Mouse (Mus musculus) stomach, embryonic 16.5 days (tissue): ENCODE data around the gene Tmem63b. TPM values are rescaled to one million over a fixed set of nuclear protein-coding genes. Genes with fewer than 3 reads are reported as not detected.
A peak's percentile ranks its signal among the peaks of the same experiment; 100 is the strongest.

Experiments used
- ATAC-seq: fragments of 200-750 bp; cut with Nextera tagmentation; 2 replicates; pipeline ENCODE4 v1.8.0; 2017; ENCODE audit warnings: moderate number of reproducible peaks, moderate TSS enrichment; ENCODE audit not compliant: insufficient read depth, low FRiP score
- H3K27ac ChIP-seq: fragments of 300-500 bp; sonication (generic); 2 replicates; pipeline ENCODE4 v1.5.1; 2014; ENCODE audit warnings: low read length
- H3K27me3 ChIP-seq: fragments of 300-500 bp; sonication (generic); 2 replicates; pipeline ENCODE4 v1.6.1; 2014; ENCODE audit warnings: low read length, control low read depth, mixed read lengths; ENCODE audit not compliant: control insufficient read depth, insufficient read depth
- H3K36me3 ChIP-seq: fragments of 300-500 bp; sonication (generic); 2 replicates; pipeline ENCODE4 v1.6.1; 2014; ENCODE audit warnings: low read length; ENCODE audit not compliant: control insufficient read depth, insufficient read depth
- H3K4me1 ChIP-seq: fragments of 300-500 bp; sonication (generic); 2 replicates; pipeline ENCODE4 v1.6.1; 2014; ENCODE audit warnings: low read length, control low read depth, mixed read lengths; ENCODE audit not compliant: control insufficient read depth, insufficient read depth
- H3K4me2 ChIP-seq: fragments of 300-500 bp; sonication (generic); 2 replicates; pipeline ENCODE4 v1.6.1; 2014; ENCODE audit warnings: low read depth, low read length, mixed read lengths
- H3K4me3 ChIP-seq: fragments of 300-500 bp; sonication (generic); replicated peaks from 2 replicates; pipeline ENCODE4 v1.5.1; 2014; ENCODE audit warnings: mild to moderate bottlenecking, low read length
- H3K9ac ChIP-seq: fragments of 300-500 bp; sonication (generic); 2 replicates; pipeline ENCODE4 v1.6.1; 2014; ENCODE audit warnings: low read length
- H3K9me3 ChIP-seq: fragments of 300-500 bp; sonication (generic); replicated peaks from 2 replicates; pipeline ENCODE4 v1.6.1; 2016; ENCODE audit warnings: low read length, control low read depth; ENCODE audit not compliant: control insufficient read depth
- WGBS: fragments of 180-500 bp; shearing (Covaris S2); extraction: QIAGEN DNeasy Blood & Tissue Kit; methylation state at CpG from one replicate; pipeline ENCODE4 v1.1.7; 2014; 5-methylcytosine and 5-hydroxymethylcytosine counted together
- polyA plus RNA-seq: library from polyadenylated mRNA; unstranded; fragments of >200 nt; fragmentation: Nextera tagmentation; extraction: Ambion mirVana; gene quantifications from 2 replicates; pipeline ENCODE4 v1.2.1, GENCODE M21; 2015

Gene Tmem63b
- polyA plus RNA-seq, 1 experiment from 2014 or later: 33.6 TPM

DNA sequence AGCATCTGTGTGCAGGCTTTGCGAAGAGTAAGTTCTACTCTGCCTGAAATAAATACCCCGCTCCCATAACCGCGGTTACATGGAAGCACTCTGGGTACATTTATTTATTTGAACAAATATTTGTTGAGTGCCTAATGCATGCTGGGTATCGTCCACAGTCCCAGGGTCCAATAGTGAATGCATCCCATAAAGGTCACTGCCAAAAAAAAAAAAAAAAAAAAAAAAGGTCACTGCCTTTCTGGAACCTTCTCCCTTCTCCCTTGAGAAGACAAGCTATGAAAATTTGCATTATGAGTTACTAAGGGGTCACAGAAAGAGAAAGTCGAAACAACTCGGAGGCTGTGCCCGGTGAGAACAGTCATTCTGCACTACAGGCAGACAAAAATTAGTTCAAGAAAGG, 44.7 kb downstream of the Tmem63b start:
- H3K4me3 ChIP-seq: no peak overlapping the region
- no peak overlapping the region for H3K4me2 ChIP-seq
- 0 out of 2 replicates have a peak, but pooled peaks cover 4% of the 10 kb centered on the region for H3K9me3 ChIP-seq
- H3K27me3 ChIP-seq: no peaks in the 10 kb centered on the region
- H3K27ac ChIP-seq: no peak overlapping the region
- H3K9ac ChIP-seq: no peak overlapping the region
- no peaks in the 10 kb centered on the region for H3K4me1 ChIP-seq
- WGBS: 77% methylated on average over 8 of the region's 8 CpGs
- ATAC-seq: no peak
- H3K36me3 ChIP-seq: no peaks in the 10 kb centered on the region

DNA sequence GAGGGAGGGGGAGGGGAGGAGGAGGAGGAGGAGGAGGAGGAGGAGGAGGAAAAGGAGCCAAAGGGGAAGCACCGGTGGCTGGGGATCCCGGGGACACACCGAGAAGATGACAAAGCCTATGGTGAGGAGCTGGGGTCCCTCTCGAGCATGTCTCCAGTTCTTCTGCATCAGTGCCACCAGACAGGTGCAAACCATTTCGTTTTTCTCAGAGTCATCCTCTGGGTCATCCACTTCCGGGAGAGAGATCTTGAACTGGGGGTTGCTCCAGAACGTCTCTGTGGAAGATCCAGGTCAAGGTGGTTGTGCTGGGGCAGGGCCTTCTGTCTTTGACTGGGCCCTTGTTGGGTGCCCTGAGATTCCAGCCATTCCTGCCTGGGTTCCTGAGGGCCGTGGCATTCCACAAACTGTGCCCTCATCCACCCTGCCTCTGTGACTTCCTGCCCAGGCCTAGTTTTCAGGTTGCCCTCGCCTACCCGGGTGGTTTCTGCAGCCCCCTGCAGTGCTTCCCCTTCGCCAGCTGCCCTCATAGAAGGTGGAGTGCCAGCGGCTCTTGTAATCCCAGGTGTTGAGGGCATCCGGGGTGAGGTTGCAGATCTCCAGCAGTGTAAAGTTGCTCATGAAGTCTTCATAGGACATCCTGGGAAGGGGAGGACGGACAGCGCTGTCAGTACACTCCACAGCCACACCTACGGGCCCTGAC, 48.0 kb downstream of the Tmem63b start:
- no peak for ATAC-seq
- Histone ChIP-seq H3K27me3 (no peaks in the 10 kb centered on the region), H3K4me2 (no peak overlapping the region), H3K4me3 (no peak overlapping the region), H3K9ac (no peak overlapping the region), H3K36me3 (no peaks in the 10 kb centered on the region), H3K9me3 (no peaks in the 10 kb centered on the region), H3K27ac (no peak overlapping the region), H3K4me1 (no peaks in the 10 kb centered on the region)
- WGBS: 69% methylated on average over 16 of the region's 16 CpGs

DNA sequence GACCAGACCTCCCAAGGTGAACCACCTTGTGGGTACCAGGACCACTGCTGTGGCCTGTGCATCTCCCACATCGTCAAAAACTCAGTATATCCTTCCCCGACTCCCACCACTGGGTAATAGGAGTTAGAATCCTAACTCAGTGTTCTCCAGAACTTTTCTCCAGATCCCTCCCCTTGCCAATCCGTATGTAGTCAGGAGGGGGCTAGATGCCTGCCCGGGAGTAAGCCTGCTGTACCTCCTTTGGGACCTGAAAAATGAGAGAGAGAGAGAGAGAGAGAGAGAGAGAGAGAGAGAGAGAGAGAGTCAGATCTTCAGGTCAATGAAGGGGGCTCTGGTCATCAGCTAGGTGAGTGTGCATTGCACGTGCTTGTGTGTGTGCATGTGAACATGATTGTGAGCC, 52.7 kb downstream of the Tmem63b start:
- Histone ChIP-seq H3K27ac (no peak overlapping the region), H3K4me2 (no peak overlapping the region), H3K9me3 (no peaks in the 10 kb centered on the region), H3K9ac (no peak overlapping the region), H3K4me1 (peaks cover 8% of the 10 kb centered on the region), H3K36me3 (no peaks in the 10 kb centered on the region), H3K4me3 (no peak overlapping the region), H3K27me3 (no peaks in the 10 kb centered on the region)
- WGBS: 78% methylated on average over 5 of the region's 5 CpGs
- ATAC-seq: no peak

DNA sequence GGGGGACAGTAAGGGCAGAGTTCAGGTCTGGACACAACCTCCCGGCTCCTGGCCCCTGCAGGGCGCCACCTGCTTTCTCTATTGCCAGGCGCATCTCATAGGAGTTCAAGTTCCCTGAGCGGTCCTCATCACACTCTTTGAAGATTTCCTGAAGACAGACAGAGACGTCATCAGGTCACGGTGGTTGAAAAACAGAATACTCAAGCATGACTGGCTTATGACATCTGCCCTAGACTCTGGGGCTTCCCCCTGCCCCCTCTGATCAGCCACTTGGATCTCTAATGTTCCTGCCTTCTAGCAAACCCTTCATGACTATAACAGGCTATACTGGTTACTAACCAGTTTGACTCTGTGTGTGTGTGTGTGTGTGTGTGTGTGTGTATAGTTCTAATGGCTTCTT, 54.8 kb downstream of the Tmem63b start:
- H3K9ac ChIP-seq: no peak overlapping the region
- H3K4me2 ChIP-seq: no peak overlapping the region
- H3K27ac ChIP-seq: no peak overlapping the region
- no peaks in the 10 kb centered on the region for H3K36me3 ChIP-seq
- no peak overlapping the region for H3K4me3 ChIP-seq
- WGBS: 63% methylated on average over 6 of the region's 6 CpGs
- peaks cover 8% of the 10 kb centered on the region for H3K4me1 ChIP-seq
- H3K9me3 ChIP-seq: no peaks in the 10 kb centered on the region
- no peak for ATAC-seq
- H3K27me3 ChIP-seq: no peaks in the 10 kb centered on the region

DNA sequence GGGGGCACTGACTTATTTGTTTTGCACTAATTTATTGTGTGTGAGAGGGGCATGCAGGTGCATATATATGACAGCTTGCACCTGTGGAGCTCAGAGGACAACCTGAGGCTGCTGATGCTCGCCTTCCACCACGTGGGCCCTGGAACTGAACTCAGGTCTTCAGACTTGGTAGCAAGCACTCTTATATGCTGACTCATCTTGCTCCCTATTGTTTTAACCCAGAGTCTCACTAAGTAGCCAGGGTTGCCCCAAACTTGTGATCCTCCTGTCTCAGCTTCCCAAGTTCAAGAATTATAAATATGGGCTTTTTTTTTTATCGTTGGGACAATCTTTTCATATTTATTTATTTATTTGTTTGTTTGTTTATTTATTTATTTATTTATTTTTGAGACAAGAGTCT, 55.7 kb downstream of the Tmem63b start:
- no peak for ATAC-seq
- WGBS: 52% methylated on average over 3 of the region's 3 CpGs

DNA sequence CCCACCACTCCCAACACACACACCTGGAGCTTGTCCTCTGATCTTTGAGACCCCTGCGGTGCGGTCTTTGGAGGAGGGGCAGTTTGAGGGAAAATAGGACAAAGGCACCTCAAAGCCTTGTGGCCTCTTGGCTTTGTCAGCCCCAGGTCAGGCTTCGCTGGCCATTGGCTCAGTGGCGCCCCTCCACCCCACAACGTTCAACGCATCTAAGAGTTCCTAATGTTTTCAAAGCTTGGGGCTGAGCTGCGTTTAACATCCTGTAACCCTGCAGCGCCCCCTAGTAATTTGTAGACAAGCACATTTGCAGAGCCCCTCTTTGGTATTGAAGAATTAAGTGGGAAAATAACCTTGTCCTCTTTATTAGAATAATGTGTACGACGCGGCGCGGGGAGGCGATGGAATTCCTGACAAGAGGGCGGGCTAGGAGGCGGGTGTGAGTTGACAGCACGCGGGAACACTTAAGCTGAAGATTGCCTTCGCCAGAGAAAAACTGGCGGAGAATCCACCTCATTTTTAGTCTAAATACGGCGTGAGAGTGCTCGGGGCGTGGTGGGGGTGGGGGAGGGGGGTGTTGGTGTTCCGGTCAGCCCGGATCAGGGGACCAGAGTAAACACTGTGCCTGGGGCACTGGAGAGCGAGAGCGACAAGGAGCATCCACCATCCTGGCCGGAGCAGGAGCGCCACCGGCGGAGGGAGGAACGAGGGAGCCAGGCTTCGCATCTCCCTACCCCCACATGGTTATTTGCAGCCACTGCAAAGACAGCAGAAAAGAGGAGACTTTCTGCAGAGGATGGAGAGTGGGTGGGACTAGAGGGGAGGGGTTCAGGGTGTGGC, 56.6 kb downstream of the Tmem63b start:
- H3K4me2 ChIP-seq: peak overlapping the region; percentile 73
- H3K27me3 ChIP-seq: no peaks in the 10 kb centered on the region
- peak; percentile 74; the same call in 1 of the 2 replicates for ATAC-seq
- H3K9ac ChIP-seq: peak overlapping the region; percentile 72
- WGBS: 3% methylated on average over 34 of the region's 34 CpGs
- no peaks in the 10 kb centered on the region for H3K36me3 ChIP-seq
- H3K4me1 ChIP-seq: peaks cover 11% of the 10 kb centered on the region
- H3K9me3 ChIP-seq: no peaks in the 10 kb centered on the region
- peak overlapping the region; percentile 41 for H3K4me3 ChIP-seq
- peak overlapping the region; percentile 73 for H3K27ac ChIP-seq

More for the DNA sequence above, 55.7 kb downstream of the Tmem63b start:
- peaks cover 11% of the 10 kb centered on the region for H3K4me1 ChIP-seq
- H3K4me3 ChIP-seq: no peak overlapping the region
- no peak overlapping the region for H3K27ac ChIP-seq
- no peak overlapping the region for H3K9ac ChIP-seq
- no peak overlapping the region; the same call in 1 of the 2 replicates for H3K4me2 ChIP-seq
- H3K9me3 ChIP-seq: no peaks in the 10 kb centered on the region
- H3K27me3 ChIP-seq: no peaks in the 10 kb centered on the region
- H3K36me3 ChIP-seq: no peaks in the 10 kb centered on the region

DNA sequence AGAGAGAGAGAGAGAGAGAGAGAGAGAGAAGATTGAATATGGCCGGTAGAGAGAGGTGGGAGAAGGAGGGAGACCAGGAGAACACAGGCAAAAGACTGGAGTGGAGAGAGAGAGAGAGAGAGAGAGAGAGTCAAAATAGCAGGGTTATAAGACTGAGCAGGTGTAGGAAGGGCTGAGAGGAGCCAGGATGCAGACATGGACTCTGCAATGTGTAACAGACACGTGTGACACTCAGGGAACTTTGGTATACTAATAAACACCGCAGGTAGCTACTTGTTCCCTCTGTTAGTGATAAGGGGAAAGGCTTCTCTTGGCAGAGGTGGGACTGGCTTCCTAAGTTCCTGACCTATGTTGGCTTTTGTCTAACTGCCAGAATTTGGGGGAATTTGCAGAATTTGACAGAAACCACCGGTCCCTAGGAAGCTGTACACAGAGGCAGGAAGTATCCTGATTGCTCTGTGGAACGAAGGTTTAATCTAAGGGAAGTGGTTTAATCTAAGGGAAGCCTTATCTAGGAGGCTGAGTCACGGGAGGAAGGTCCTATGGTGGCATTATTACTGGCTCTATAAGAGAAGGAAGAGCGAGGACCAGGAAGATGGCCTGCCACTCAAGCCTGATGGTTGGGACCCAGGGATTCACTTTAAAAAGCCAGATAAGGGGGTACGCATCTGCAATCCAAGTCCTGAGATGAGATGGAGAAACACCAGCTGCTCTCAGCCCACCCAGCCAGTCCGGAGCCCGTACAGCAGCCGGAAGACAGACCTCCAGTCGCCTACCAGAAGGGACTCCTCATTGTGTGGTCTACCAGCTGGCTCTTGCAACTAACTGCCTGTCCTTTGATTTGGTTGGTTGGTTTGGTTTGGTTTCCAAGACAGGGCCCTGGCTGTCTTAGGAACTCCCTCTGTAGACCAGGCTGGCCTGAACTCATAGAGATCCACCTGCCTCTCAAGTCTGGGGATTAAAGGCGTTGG, 57.5 kb downstream of the Tmem63b start:
- Histone ChIP-seq H3K4me3 (peak overlapping the region; percentile 41; the same call in 1 of the 2 replicates), H3K27ac (peak overlapping the region; percentile 73), H3K9me3 (no peaks in the 10 kb centered on the region), H3K9ac (0 out of 2 replicates have a peak overlapping the region, but pooled peaks have one; percentile 72), H3K36me3 (no peaks in the 10 kb centered on the region), H3K27me3 (no peaks in the 10 kb centered on the region), H3K4me2 (peak overlapping the region; percentile 73), H3K4me1 (peaks cover 11% of the 10 kb centered on the region)
- ATAC-seq: 0 out of 2 replicates have a peak, but pooled peaks have one; percentile 5
- 45% methylated on average over 13 of the region's 13 CpGs for WGBS

DNA sequence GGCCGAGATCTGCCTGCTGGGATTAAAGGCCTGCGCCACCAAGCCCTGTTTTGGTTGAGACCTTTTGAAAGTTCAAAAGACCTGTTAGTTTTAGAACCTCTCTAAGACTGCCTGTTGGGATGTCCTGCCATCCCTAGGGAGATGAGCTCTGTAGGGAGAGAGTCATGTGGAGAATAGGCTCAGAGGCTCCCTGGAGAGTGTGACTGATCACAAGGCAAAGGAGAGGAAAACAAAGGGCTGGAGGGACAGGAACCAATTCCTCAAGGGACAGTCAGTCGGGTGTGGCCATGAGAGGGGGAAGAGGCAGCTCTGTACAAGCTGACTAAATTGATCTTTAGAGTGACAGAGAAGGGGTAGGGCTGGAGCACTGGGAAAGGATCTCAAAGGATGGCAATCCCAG, 58.5 kb downstream of the Tmem63b start:
- H3K4me3 ChIP-seq: no peak overlapping the region
- no peak overlapping the region for H3K27ac ChIP-seq
- no peaks in the 10 kb centered on the region for H3K27me3 ChIP-seq
- H3K36me3 ChIP-seq: no peaks in the 10 kb centered on the region
- peaks cover 11% of the 10 kb centered on the region for H3K4me1 ChIP-seq
- no peak overlapping the region for H3K9ac ChIP-seq
- no peak overlapping the region for H3K4me2 ChIP-seq
- H3K9me3 ChIP-seq: no peaks in the 10 kb centered on the region
- no peak for ATAC-seq
- 39% methylated on average over 3 of the region's 3 CpGs for WGBS
